Mouse (Mus musculus) heart, embryonic 11.5 days (tissue): ENCODE results near the gene Pyy. TPM values are rescaled to one million over a fixed set of nuclear protein-coding genes. Genes with fewer than 3 reads are reported as not detected.
A peak's percentile ranks its signal among the peaks of the same experiment; 100 is the strongest.

ENCODE experiments used
- ATAC-seq: fragments of 200-750 bp; cut with Nextera tagmentation; replicated peaks from 2 replicates; pipeline ENCODE4 v1.8.0; 2017; ENCODE audit warnings: moderate library complexity; ENCODE audit not compliant: insufficient number of reproducible peaks, low FRiP score, low TSS enrichment
- H3K27ac ChIP-seq: fragments of 300-500 bp; sonication (generic); 2 replicates; pipeline ENCODE4 v1.5.1; 2014; ENCODE audit warnings: mild to moderate bottlenecking, low read depth, low read length
- H3K27me3 ChIP-seq: fragments of 300-500 bp; sonication (generic); 2 replicates; pipeline ENCODE4 v1.6.1; 2014; ENCODE audit warnings: mild to moderate bottlenecking, low read length, mixed read lengths; ENCODE audit not compliant: control insufficient read depth, insufficient read depth
- H3K36me3 ChIP-seq: fragments of 300-500 bp; sonication (generic); 2 replicates; pipeline ENCODE4 v1.6.1; 2014; ENCODE audit warnings: mild to moderate bottlenecking, low read length, moderate library complexity, mixed read lengths; ENCODE audit not compliant: control insufficient read depth, insufficient read depth
- H3K4me1 ChIP-seq: fragments of 300-500 bp; sonication (generic); 2 replicates; pipeline ENCODE4 v1.6.1; 2014; ENCODE audit warnings: low read length; ENCODE audit not compliant: control insufficient read depth, insufficient read depth
- H3K4me2 ChIP-seq: fragments of 300-500 bp; sonication (generic); 2 replicates; pipeline ENCODE4 v1.6.1; 2014; ENCODE audit warnings: mild to moderate bottlenecking, moderate library complexity
- H3K4me3 ChIP-seq: fragments of 300-500 bp; sonication (generic); 2 replicates; pipeline ENCODE4 v1.5.1; 2014; ENCODE audit warnings: low read depth, low read length
- H3K9ac ChIP-seq: fragments of 300-500 bp; sonication (generic); 2 replicates; pipeline ENCODE4 v1.6.1; 2014; ENCODE audit warnings: mild to moderate bottlenecking, low read depth, low read length, moderate library complexity
- H3K9me3 ChIP-seq: fragments of 300-500 bp; sonication (generic); replicated peaks from 2 replicates; pipeline ENCODE4 v1.6.1; 2016; ENCODE audit warnings: low read length; ENCODE audit not compliant: control insufficient read depth
- WGBS: fragments of 180-500 bp; shearing (Covaris S2); extraction: QIAGEN DNeasy Blood & Tissue Kit; methylation state at CpG from one replicate; pipeline ENCODE4 v1.1.7; 2014; ENCODE audit not compliant: insufficient replicate concordance; 5-methylcytosine and 5-hydroxymethylcytosine counted together
- polyA plus RNA-seq: library from polyadenylated mRNA; unstranded; fragments of >200 nt; fragmentation: Nextera tagmentation; extraction: Ambion mirVana; gene quantifications from 2 replicates; pipeline ENCODE4 v1.2.1, GENCODE M21; 2014

The Pyy gene
- polyA plus RNA-seq, 1 experiment from 2014 or later = 0.69 TPM

- no peak overlapping the region for H3K4me2 ChIP-seq
- H3K27me3 ChIP-seq = peaks cover 51% of the 10 kb centered on the region
- H3K9me3 ChIP-seq = no peaks in the 10 kb centered on the region
- H3K9ac ChIP-seq = no peak overlapping the region
- H3K36me3 ChIP-seq = no peaks in the 10 kb centered on the region
- no peak for ATAC-seq
- 67% methylated on average over 7 of the region's 7 CpGs for WGBS
- H3K4me1 ChIP-seq = peaks cover 18% of the 10 kb centered on the region
- H3K4me3 ChIP-seq = no peak overlapping the region
- no peak overlapping the region for H3K27ac ChIP-seq
Observed at GRCm38 (mm10) chr11:102142355-102142754, 34.7 kb upstream of the Pyy start.

- 4% methylated on average over 5 of the region's 5 CpGs for WGBS
- H3K9ac ChIP-seq = no peak overlapping the region
- H3K4me1 ChIP-seq = peaks cover 5% of the 10 kb centered on the region; the same call in 1 of the 2 replicates
- H3K27me3 ChIP-seq = peaks cover 33% of the 10 kb centered on the region
- H3K4me3 ChIP-seq = no peak overlapping the region
- no peaks in the 10 kb centered on the region for H3K9me3 ChIP-seq
- no peak for ATAC-seq
- H3K27ac ChIP-seq = no peak overlapping the region
- no peak overlapping the region for H3K4me2 ChIP-seq
- no peaks in the 10 kb centered on the region for H3K36me3 ChIP-seq
Observed at GRCm38 (mm10) chr11:102140508-102140907, 32.9 kb upstream of the Pyy start.

- ATAC-seq = no peak
- no peaks in the 10 kb centered on the region for H3K4me1 ChIP-seq
- no peaks in the 10 kb centered on the region for H3K36me3 ChIP-seq
- no peak overlapping the region for H3K9ac ChIP-seq
- H3K4me3 ChIP-seq = peak overlapping the region; percentile 20
- no peak overlapping the region for H3K27ac ChIP-seq
- H3K4me2 ChIP-seq = peak overlapping the region; percentile 61
- no peaks in the 10 kb centered on the region for H3K9me3 ChIP-seq
- under 1% methylated on average over 18 of the region's 18 CpGs for WGBS
- H3K27me3 ChIP-seq = peaks cover 19% of the 10 kb centered on the region
Observed at GRCm38 (mm10) chr11:102138447-102138740, 30.8 kb upstream of the Pyy start.

- Histone ChIP-seq H3K36me3 (no peaks in the 10 kb centered on the region), H3K9ac (no peak overlapping the region), H3K4me3 (peak overlapping the region; percentile 20), H3K27ac (no peak overlapping the region), H3K27me3 (peaks cover 14% of the 10 kb centered on the region), H3K4me2 (peak overlapping the region; percentile 61), H3K4me1 (no peaks in the 10 kb centered on the region), H3K9me3 (no peaks in the 10 kb centered on the region)
- WGBS = 44% methylated on average over 13 of the region's 13 CpGs
- ATAC-seq = no peak
Observed at GRCm38 (mm10) chr11:102137625-102138446, 30.2 kb upstream of the Pyy start.

- Histone ChIP-seq H3K4me2 (no peak overlapping the region), H3K27ac (no peak overlapping the region), H3K36me3 (no peaks in the 10 kb centered on the region), H3K9ac (no peak overlapping the region), H3K4me3 (no peak overlapping the region), H3K9me3 (no peaks in the 10 kb centered on the region), H3K27me3 (peaks cover 9% of the 10 kb centered on the region), H3K4me1 (peaks cover 3% of the 10 kb centered on the region; the same call in 1 of the 2 replicates)
- WGBS = 34% methylated on average over 4 of the region's 4 CpGs
- ATAC-seq = no peak
Observed at GRCm38 (mm10) chr11:102134516-102134915, 26.9 kb upstream of the Pyy start.

GRCm38 (mm10) chr11:102117386-102117785 lies 9.8 kb upstream of the Pyy start:
- H3K4me2 ChIP-seq = no peak overlapping the region

GRCm38 (mm10) chr11:102116241-102116640 lies 8.6 kb upstream of the Pyy start:
- 47% methylated on average over 8 of the region's 8 CpGs for whole genome bisulfite sequencing

More at GRCm38 (mm10) chr11:102117386-102117785, 9.8 kb upstream of the Pyy start:
- H3K9me3 ChIP-seq = no peaks in the 10 kb centered on the region
- H3K4me3 ChIP-seq = no peak overlapping the region
- ATAC-seq = no peak
- no peak overlapping the region for H3K9ac ChIP-seq
- no peaks in the 10 kb centered on the region for H3K27me3 ChIP-seq
- H3K4me1 ChIP-seq = no peaks in the 10 kb centered on the region
- WGBS = 69% methylated on average over 6 of the region's 6 CpGs
- no peaks in the 10 kb centered on the region for H3K36me3 ChIP-seq
- no peak overlapping the region for H3K27ac ChIP-seq

GRCm38 (mm10) chr11:102111576-102111975 lies 3.9 kb upstream of the Pyy start:
- no peak for ATAC-seq
- Histone ChIP-seq H3K27ac (no peak overlapping the region), H3K27me3 (peaks cover 30% of the 10 kb centered on the region), H3K4me2 (no peak overlapping the region), H3K9ac (no peak overlapping the region), H3K36me3 (no peaks in the 10 kb centered on the region), H3K9me3 (no peaks in the 10 kb centered on the region), H3K4me1 (peaks cover 7% of the 10 kb centered on the region), H3K4me3 (no peak overlapping the region)
- WGBS = 44% methylated on average over 5 of the region's 5 CpGs

More at GRCm38 (mm10) chr11:102116241-102116640, 8.6 kb upstream of the Pyy start:
- H3K4me2 ChIP-seq = no peak overlapping the region
- H3K4me3 ChIP-seq = no peak overlapping the region
- H3K9me3 ChIP-seq = no peaks in the 10 kb centered on the region
- ATAC-seq = no peak
- no peak overlapping the region for H3K27ac ChIP-seq
- H3K4me1 ChIP-seq = no peaks in the 10 kb centered on the region
- no peaks in the 10 kb centered on the region for H3K36me3 ChIP-seq
- H3K27me3 ChIP-seq = no peaks in the 10 kb centered on the region
- H3K9ac ChIP-seq = no peak overlapping the region

GRCm38 (mm10) chr11:102106911-102107310 lies 721 bp downstream of the Pyy start:
- H3K27me3 ChIP-seq = peaks cover 59% of the 10 kb centered on the region
- no peak overlapping the region for H3K9ac ChIP-seq
- H3K27ac ChIP-seq = no peak overlapping the region
- no peaks in the 10 kb centered on the region for H3K36me3 ChIP-seq
- H3K4me2 ChIP-seq = peak overlapping the region; percentile 39
- ATAC-seq = no peak
- H3K9me3 ChIP-seq = no peaks in the 10 kb centered on the region
- WGBS = 1% methylated on average over 21 of the region's 21 CpGs
- H3K4me3 ChIP-seq = 0 out of 2 replicates have a peak overlapping the region, but pooled peaks have one; percentile 8
- H3K4me1 ChIP-seq = peaks cover 7% of the 10 kb centered on the region
